Mouse (Mus musculus): ENCODE measurements at regions not wholly inside any gene's neighbourhood (a gene's known extent, or its start where the extent isn't known, plus 50 kb on each side); places are given as distances from the start of the nearest gene placed in this dataset.

DNA sequence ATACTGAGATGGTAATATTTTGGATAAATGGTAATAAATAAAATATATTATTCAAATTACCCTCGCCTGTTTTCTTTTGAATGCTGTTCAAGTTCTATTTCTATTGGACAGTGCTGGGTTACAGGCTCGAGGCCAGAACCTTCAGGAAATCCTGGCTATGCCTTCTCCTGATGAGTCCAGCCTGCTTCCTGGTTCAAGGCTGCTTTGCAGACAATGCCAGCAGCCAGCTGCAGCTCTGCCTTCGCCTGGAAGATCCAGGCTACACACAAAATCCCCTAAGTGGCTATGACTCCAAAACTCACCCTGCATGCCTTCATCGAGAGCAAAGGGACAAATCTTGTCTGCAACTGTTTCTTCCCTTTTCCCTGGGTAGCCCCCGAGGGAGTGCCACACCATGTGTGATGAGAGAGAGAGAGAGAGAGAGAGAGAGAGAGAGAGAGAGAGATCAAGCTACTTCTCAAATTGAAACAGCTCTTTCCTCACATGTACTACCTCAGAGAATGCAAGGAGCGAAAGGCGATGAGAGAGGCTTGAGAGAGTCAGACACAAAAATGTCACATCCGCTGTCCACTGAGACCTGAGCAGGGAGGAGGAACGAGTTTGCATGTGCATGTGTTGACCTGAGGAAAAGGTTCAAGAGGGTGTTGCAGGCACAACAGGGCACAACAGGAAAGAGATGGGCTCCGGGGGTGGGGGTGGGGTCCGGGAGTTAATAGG is 319.7 kb downstream of the Bcor start:
- no peak for DNase-seq (ENCODE audit: low spot score)

DNA sequence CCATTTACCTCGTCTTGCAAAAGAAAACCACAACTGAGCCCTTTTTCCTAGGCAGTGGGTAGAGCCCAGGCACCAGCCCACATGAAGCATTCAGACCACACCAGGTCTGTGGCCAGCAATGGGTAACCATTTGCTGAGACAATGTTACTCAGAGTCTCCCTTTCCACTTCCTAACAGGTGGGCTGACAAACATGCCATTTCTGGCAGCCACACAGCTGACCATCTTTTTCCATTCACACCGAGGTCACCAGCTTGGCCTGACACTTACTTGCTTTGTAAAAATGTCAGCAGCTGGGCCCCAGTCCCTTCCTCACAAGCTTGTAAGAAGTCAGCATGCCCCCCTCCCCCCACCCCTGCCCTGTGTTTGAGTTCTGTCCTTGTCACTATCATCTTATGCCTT is 314.6 kb downstream of the Bcor start:
- no peak for DNase-seq (ENCODE audit: low spot score)

DNA sequence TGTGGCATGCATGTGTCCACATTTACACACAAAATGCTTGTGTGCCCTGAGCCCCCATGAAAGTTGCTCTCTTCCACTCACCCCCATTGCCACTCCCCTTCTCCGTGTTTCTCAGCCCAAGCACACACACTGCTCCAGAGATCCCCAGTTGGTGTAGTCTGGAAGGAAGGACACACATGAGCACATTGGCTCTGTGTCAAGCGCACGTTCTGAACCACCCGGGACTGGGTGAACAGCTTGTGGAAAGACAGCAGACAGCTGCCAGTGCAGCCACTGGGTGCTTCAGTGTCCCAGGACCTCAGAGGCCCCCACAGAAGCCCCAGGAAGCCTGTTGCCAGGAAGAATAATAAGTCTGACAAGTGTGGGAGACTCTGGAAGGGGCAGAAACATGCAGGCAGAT is 304.2 kb downstream of the Bcor start:
- DNase-seq (ENCODE audit: low spot score), result no peak

DNA sequence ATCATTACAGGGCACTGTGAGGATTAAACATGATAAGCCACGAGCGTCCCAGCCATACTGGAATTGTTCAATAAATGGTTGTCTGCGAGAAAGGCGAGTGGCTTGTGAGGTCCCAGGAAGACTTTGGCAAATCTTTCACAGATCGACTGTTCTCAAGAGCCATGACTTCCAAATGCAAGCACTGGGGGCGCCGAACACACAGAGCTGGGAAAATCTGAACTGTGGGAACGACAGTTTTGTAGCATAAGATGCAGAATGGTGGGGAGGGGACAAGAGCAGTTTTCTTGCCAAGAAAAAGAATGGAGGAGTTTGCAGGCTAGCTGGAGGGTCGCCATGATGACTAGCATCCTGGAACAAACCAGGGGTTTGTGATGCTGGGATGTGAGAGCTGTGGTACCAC is 300.8 kb downstream of the Bcor start:
- DNase-seq (ENCODE audit: low spot score), result no peak

DNA sequence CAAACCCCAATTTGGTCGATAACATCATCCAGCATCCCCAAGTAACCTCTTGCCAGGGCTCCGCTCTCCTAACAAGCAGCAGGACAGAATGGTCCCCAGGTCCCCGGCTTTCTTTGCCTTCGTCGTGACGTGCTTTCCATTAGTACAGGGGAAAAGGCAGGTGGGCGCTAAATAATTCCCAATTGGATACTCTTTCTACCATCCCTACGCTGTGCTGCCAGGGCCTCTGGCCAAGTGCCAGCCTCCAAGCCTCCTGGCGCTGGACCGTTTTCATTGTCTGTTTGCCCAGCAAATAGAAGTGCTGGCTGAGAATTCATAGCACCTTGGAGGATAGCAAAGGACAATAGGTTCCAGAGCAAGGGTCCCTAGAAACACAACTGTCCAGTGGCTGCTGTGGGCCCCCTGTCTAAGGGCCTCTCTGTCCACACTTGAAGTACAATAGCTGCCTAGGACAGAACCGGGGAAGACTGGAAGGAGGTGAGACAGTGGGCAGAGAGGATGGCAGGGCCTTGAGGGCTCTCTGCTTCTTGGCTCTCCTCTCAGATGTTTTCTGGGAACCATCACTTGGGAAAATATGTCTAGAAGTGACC is 298.9 kb downstream of the Bcor start:
- no peak for DNase-seq (ENCODE audit: low spot score)

DNA sequence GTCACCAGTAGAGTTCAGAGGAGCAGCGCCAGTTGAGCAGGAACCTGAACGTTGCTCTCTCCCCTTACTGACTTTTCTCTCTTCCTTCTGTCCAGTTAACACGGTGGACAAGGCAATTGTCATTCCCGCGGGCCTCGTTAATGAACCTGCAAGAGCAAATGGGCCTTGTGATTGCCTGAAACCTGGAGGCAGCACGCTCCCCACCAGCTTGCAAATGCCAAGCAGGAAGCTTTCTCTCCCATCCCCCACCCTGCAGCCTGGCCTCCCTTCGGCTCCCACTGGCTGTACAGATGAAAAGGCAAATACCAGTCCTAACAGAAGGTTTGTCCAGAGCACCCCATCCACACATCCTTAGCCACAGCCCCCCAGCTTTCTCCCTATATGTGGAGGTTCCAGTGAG is 298.3 kb downstream of the Bcor start:
- DNase-seq (ENCODE audit: low spot score), result no peak

DNA sequence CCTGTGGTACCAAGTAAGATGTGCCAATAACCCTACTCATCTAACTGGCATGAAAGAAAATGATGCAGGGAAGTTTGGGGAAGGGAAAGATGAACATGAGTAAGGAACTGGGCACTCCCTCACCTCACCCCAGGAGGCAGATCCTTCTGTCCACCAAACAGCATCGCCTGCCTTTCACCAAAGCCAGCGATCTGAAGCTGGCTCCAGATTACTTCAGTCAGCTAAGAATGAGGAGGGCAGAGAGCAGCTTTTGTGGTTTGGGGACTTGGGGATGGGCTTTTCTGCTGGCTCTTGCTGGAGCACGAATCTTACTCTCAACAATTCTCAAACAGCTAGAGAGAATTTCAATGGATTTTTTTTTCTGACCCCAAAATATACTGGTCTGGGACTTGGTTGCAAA is 297.0 kb downstream of the Bcor start:
- no peak for DNase-seq (ENCODE audit: low spot score)

DNA sequence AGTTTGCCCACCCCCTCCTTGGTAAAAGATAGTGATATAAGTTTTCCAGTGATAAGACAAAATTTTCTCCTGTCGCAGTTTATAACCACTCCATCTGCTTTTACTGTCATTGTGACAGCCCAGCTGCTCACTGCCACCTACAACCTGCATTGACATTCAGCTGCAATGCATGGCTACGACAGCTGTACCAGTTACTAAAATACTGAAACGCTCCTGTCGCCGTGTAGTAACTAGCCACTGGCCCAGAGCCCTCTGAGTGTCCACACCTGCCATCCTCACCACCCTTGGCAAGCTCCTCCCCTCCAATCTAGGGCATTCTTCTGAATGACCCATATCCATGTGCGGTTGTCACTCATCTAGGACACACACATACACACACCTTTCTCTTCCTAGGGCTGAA is 286.2 kb downstream of the Bcor start:
- no peak for DNase-seq (ENCODE audit: low spot score)

DNA sequence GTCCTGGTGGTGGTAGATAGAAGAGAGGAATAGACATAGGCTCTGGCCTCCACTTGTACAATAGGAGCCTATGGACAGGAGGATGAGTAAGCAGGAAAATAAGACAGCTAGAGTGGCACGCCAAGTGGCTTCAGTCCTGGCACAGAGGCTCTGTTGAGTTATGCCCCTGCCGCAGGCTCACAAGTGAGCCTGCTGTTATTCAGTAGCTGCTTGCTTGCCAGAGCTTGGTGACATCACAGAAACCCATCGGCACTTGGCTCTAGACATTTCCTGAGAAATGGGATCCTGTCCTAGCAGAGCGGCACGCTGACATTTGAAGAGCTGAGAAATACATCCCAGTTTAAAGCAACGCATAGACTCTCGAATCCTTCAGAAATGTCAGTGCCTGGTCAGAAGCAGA is 283.5 kb downstream of the Bcor start:
- no peak for DNase-seq (ENCODE audit: low spot score)

DNA sequence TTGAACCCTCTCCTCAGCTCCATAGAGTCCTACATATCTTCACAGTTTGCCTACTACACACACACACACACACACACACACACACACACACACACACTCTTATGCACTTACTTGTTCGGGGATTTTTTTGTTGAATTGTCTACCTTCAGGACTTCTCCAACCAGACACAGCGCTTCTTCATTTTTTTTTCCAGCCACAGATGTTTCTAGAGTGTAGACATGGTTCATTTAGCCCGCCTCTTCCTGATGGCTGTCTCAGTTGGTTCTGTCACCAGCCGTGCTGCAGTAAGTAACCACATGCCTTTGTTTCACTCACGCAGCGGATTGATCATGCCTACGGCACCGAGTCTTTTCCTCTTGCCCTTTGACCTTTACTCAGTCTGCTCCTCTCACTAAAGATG is 282.1 kb downstream of the Bcor start:
- no peak for DNase-seq (ENCODE audit: low spot score)

DNA sequence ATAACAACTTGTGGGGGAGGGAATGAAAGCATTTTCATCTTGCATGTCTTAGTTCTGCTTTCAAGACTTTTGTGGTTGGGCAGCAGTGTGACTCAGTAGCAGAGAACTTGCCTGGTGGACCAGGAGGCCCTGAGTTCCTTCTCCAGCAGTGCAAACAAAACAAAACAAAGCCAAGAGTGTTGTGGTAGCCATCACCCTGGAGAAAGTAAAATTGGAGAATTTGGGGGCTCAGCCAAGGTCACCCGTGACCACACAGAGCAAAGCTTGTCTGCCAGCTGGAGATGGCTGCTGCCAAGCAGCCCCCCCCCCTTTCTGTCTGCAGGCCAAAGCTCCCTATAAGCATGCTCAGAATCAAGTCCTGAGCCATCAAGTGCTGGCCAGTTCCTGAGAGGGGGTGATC is 279.2 kb downstream of the Bcor start:
- DNase-seq (ENCODE audit: low spot score), result no peak

DNA sequence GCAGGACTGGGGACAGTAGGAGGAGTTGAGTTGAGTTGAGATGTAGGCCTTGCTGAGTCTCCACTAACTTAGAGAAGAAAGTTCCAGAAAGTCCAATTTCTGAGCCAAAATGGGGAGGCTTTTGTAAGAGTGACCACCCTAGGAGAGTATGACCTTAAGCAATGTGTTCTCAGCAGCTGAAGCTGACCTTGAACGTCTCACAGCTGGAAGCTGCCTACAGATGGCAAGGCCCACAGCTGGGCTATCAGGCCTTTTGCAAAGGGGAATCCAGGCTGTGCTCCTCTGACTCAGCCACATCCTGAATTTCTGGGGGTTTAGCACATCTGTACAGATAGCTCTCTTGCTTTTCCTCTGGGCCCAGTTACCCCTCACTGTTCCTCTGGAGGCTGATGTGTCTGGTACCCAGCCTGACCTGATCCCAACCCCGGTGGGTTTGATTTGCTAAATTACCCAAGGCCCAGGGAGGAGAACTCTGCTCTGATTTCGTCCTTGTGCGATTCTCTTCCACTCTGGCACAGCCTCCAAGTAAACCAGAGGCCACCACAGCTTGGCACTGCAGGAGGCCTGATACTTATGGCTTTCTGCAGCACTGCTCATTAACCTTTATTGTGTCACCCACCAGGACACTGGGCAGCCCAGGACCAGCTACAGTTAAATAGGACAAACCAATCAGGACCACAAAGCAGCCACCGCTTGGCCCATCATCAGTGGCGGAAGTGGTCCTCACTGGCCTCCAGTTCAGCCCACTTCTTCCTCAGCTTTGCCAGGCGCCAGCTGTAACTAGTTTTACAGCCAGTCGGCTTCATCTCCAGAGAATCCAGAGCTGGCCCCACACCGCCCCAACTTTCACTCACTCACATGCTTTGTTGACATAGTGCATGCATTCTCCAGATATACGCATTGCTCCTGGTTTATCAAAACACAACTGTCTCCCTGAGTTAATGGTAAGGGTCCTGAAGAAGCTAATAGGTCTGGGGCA is 276.1 kb downstream of the Bcor start:
- no peak for DNase-seq (ENCODE audit: low spot score)

DNA sequence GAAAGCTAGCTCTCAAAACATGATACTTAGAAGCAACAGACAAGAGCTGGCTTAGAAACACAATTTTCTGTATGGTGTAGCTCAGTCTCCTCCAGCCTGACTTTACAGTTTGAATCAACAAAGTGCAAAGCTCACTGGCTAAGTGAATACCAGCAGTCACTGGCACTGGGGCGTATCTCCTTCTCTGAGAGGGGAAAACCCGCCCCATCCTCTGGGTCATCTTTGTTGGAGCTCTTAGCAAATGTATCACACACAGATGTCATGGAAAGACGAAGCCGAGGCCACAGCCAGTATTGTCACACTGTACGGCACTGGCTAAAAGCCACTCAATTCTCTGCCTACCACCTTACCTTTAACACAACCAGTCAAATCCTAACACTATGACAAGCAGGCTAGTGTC is 267.8 kb downstream of the Bcor start:
- no peak for DNase-seq (ENCODE audit: low spot score)

DNA sequence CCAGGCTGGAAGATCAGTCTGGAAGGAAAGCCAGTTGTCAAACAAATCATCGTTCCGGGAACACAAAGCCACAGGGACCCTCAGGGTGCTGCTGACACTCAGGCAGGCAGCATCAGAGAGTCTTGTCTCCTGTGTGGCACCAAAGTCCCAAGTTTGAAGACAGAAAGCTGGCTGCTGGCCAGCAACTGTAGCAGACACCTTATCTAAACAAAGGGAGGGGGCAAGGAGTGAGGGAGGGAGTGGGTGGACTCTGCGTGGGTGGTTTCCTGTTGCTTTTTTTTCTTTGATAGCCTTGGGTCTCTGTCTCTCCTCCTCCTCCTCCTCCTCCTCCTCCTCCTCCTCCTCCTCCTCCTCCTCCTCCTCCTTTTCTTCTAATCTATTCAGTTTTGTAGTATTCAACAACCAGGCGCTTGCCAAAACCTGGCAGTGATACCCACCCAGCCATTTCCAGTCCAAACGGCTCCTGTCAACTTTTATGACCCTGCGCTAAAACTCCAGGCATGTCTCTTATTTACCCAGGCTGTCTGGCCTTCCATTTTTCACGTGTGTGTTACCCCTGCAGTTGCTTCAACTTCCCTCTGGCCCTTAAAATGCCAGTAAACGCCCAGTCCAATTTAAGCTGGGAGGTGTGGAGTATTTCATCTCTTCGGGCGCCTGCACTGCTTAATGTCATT is 266.4 kb downstream of the Bcor start:
- DNase-seq (ENCODE audit: low spot score), result no peak

DNA sequence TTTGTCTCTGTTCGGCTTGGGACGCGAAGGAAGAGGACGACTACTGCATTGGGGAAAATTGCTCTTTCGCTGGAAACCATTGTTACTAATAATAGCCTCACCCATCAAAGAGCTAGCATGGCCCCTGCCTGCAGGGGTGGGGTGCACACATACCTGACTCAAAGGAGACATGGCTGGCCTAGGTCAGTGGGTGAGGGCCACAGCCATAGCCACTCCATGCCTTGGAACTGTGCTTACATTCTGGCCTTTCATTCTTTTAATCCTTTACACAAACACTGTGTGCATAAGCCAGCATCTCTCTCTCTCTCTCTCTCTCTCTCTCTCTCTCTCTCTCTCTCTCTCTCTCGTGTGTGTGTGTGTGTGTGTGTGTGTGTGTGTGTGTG is 265.9 kb downstream of the Bcor start:
- DNase-seq (ENCODE audit: low spot score), result no peak

DNA sequence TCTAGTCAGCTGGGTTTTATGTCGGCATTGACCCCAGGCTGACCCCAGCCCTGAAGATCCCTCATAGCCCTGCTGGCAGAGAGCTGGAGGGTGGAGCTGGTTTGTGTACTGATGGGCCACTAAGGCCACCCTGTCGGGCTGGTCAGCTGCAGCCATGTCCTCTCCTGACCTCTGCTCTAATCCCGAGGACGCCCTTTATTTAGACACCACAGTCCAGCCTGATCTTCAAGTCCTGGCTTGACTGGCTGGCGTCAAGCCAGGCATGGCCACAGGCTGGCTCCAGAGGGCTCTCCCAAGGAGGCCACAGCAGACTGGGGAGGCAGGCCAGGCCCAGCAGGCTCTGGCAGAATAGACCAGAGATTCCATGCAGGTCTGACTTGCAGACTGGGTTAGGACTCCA is 264.8 kb downstream of the Bcor start:
- peak; percentile 13 for DNase-seq (ENCODE audit: low spot score)

DNA sequence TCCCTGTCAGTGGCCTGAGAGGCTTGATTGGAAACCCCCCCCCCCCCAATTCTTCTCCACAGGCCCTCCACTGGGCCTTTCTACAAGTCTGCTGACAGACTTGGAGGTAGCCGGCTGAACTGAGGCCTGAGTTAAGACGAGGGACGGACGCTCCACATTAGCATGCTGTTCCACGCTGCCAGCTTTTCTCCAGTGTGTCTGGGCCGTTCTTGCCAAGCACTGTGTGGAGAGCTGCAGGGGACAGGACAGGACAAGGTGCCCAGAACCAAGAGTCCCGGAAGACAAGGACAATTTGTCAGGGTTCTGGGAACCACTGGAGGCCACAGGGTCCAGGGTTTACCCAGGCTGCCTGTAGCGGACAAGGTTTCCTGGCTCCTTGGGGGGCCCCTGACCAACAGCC is 261.9 kb downstream of the Bcor start:
- DNase-seq (ENCODE audit: low spot score), result no peak

DNA sequence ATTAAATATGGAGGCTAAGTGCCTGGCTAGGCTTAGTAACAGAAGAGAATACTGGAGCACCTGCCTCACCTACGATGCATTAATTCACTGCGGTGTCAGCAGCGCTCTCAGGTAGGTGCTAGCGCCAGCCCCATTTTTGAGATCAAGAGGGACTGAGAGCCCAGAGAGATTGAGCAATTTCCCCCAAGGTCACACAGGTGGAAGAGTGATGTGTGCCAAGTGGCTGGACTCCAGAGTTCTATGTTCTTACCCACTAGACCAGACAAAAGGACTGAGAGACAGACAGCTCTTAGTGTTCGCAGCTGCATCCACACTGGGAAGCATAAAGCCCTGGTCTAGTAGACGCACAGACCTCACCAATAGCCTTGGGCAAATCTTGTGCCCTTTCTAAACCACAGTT is 261.1 kb downstream of the Bcor start:
- DNase-seq (ENCODE audit: low spot score), result no peak

DNA sequence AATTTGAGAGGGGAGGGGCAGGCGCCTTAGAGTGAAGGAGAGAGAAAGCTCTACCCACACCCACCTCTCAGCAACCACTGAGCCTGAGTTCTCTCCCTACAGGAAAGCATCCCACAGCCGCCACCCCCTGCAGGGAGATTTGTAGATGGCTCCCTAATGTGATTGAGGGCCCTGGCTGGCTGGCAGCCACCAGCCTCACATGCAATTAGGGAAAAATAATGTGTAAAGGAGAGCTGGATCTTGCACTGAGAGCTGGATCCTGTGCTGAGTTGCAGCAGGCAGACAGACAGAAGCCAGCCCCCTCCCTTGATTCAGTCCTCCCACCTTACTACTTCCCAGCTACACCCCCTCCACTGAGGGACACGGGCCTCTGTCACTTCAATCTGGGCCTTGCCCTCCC is 260.2 kb downstream of the Bcor start:
- DNase-seq (ENCODE audit: low spot score), result no peak

DNA sequence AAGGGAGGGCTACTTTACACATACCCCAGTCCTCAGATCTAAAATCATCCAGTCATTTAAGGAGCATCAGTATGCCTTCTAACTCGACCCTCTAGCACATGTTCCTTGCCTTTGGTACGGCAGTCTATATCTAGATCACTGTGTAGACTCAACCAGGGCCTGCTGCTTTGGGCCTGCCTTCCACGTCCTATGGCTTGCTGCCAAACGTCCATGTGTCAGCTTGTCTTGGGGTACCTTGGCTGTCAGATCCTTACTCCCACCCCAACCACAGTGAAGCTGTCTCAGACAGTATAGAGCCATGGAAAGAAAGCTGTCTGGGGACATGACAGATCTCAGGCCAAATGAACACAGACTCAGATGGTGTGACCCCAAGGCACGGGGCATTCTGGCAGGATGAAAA is 258.4 kb downstream of the Bcor start:
- no peak for DNase-seq (ENCODE audit: low spot score)

DNA sequence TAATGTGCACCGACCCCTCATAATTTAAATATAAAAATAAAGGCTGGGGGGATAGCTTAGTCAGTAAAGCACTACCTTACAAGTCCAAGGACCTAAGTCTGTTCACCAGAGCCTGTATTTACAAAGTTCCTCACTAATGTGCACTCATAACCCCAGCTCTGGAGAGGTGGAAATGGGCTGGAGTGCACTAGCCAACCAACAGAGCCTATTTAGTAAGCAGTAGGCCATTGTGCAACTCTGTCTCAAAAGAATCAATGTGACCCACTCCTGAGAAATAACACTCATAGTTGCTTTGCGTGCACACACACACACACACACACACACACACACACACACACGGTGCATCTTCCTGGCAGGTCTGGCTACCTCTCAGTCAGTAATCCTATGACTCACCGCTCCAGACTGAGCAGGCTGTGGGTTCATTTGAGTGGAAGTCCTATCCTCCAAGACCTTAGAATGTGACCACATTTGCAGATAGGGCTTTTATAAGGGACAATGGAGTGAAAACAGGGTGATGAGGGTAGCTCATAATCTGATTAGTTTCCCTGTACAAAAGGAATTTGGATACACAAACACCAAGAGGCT is 256.9 kb downstream of the Bcor start:
- no peak for DNase-seq (ENCODE audit: low spot score)

DNA sequence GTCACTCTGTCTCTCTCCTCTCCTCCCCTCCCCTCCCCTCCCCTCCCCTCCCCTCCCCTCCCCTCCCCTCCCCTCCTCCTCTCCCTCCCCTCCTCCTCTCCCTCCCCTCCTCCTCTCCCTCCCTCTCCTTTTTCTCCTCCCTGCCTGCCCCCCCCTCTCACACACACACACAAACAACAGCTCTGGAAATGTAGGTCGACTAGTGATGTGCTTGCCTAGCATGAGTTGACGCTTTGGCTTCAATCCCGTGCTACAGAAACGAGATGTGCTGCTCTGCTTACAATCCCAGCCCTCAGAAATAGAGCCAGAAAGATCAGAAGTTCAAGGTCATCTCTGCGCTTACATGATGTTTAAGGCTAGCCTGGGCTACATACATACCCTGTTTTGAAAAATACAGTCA is 254.9 kb downstream of the Bcor start:
- DNase-seq (ENCODE audit: low spot score), result no peak

All from urinary bladder, postnatal 25 days (tissue).